Mouse (Mus musculus) thymus, adult 2 months (tissue): ENCODE measurements around the gene Runx2.

ENCODE experiments used
- CTCF ChIP-seq: fragments of 200-500 bp; IDR thresholded peaks from 2 replicates; pipeline ENCODE4 v1.5.1; 2012; ENCODE audit warnings: mild to moderate bottlenecking, control low read depth, low read length, moderate library complexity, borderline replicate concordance; ENCODE audit not compliant: control insufficient read depth, poor library complexity, insufficient read depth; ENCODE audit errors: extremely low read depth
- POLR2A ChIP-seq: fragments of 200-500 bp; IDR thresholded peaks from 2 replicates; pipeline ENCODE4 v1.6.1; 2012; ENCODE audit warnings: mild to moderate bottlenecking, low read length, control low read depth, moderate library complexity; ENCODE audit not compliant: control insufficient read depth, poor library complexity, insufficient read depth; ENCODE audit errors: extremely low read depth

DNA sequence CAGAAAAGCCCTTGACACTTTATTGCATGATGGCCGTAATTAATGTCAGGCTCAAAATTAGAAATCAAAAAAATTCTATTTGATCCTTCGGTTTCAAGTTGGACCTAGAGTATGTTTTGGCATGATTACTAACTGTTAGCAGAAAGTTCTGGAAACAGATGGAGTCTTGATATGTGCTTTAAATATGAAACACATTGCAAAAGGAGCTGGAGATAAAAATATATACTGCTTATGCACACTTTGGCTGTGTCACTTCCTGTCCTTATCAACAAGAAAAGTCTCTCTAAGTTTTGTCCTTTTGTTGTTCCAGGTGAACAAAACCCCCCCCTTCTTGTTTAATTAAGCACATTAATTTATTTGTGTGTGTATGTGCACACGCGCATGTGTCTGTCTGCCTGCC, 183.0 kb downstream of the Runx2 start:
- TF ChIP-seq CTCF = no peak
- TF ChIP-seq POLR2A = no peak
